Comparison of ENCODE assay signal across 30 mouse cellular contexts in the genomic region with DNA sequence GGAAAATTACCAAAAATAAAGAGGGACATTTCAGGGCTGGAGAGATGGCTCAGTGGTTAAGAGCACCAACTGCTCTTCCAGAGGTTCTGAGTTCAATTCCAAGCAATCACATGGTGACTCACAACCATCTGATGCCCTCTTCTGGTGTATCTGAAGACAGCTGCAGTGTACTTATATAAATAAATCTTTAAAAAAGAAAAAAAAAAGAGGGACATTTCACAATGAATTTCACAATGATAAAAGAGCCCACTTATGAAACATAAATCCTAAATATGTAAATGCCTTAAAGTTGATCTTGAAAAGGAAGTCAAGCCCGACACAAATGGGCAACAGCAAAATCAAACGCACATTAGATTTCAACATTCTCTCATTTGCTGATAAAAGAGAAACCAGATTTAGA. TPM values are rescaled to one million over a fixed set of nuclear protein-coding genes. Genes with fewer than 3 reads are reported as not detected.
DNase-seq lines count a peak whose midpoint lies in the region; ATAC-seq and TF ChIP-seq lines count a peak whose summit lies in the region.
"Had no signal": no experiment of that assay in that cellular context is flagged by ENCODE, and none has a peak within 500 bp of the region (broad histone marks: within the 10 kb centered on the region; RNA-seq: fewer than 3 reads in every experiment).

No protein-coding gene starts in this region.

- H3K4me3 ChIP-seq in kidney, postnatal 0 days (replicated peaks; ENCODE audit: low read depth, low read length), result no peak overlapping the region
- H3K4me3 ChIP-seq in lung, postnatal 0 days (ENCODE audit: low read depth, low read length), result no peak overlapping the region
- no peak overlapping the region for H3K4me3 ChIP-seq in CH12.LX (replicated peaks in 1 of 3; ENCODE audit: low read depth in 2 of 3, low read length in 2 of 3, poor library complexity in 1 of 3)
- no peak overlapping the region for H3K4me3 ChIP-seq in forebrain, embryonic 14.5 days (ENCODE audit: low read depth, low read length)
- H3K4me3 ChIP-seq: embryonic facial prominence, embryonic 12.5 days; forebrain, embryonic 15.5 days; limb, embryonic 13.5 days; liver, embryonic 13.5 days; lung, embryonic 15.5 days; megakaryocyte, embryonic 14.5 days; midbrain, embryonic 12.5 days had no signal

- peak; percentile 13; the same call in 1 of the 2 replicates for TF ChIP-seq CTCF in kidney, postnatal 0 days (IDR thresholded peaks at IDR 0.05; ENCODE audit: low read depth)
- TF ChIP-seq CTCF in lung, postnatal 0 days (IDR thresholded peaks at IDR 0.05), result peak; percentile 41
- TF ChIP-seq CTCF in CH12.LX (conservative IDR thresholded peaks at IDR 0.05 in 1 of 2, IDR thresholded peaks at IDR 0.05 in 1 of 2; ENCODE audit: low read depth in 2 of 2, low read length in 2 of 2), result peak in 1 of 2 experiments; percentile 47; a peak in 2 of 4 replicates

- DNase-seq in kidney, postnatal 0 days (ENCODE audit: low spot score), result no peak
- no peak for DNase-seq in kidney, adult 8-10 months
- DNase-seq in lung, postnatal 0 days (ENCODE audit: low spot score), result peak; percentile 82
- DNase-seq in lung, adult 18-20 months, result no peak
- no peak for DNase-seq in CH12.LX (ENCODE audit: extremely low read depth)
- DNase-seq in frontal cortex, postnatal 36 days (ENCODE audit: low spot score in 2 of 2), result no peak
- no peak for DNase-seq in forebrain, embryonic 14.5 days (ENCODE audit: low spot score)
- DNase-seq: adrenal gland, postnatal 10 days; cerebellum, adult 11 months; cerebellum, adult 9-11 months; embryo, embryonic 11 days; heart, postnatal 4 days; kidney, adult 2 months; kidney, postnatal 10 days; liver, embryonic 13.5 days; lung, postnatal 36 days; retina, postnatal 1 day; right cerebral cortex, postnatal 25 days; spleen, adult 18-20 months; thymus, postnatal 14 days had no signal

- in situ Hi-C loops in CH12.LX (cut with MboI; ENCODE audit: low pct_ligation_motif_present, low pct_unique_long_range_greater_than_20kb, low sequenced_read_pairs), result loop anchor here (10.0 kb wide), 1 partner anchor 173 kb away; no protein-coding TSS in a partner anchor

- peak; percentile 12 for TF ChIP-seq RAD21 in CH12.LX (IDR thresholded peaks at IDR 0.05; ENCODE audit: low read depth, low read length)

- no peak for ATAC-seq in kidney, postnatal 0 days (replicated peaks; ENCODE audit: low FRiP score, low read depth)
- no peak for ATAC-seq in lung, postnatal 0 days
- ATAC-seq in granulocyte monocyte progenitor cell, adult 5-6 weeks (replicated peaks; ENCODE audit: poor library complexity, severe bottlenecking), result peak; percentile 16; the same call in 1 of the 2 replicates
- no peak for ATAC-seq in forebrain, embryonic 14.5 days
- ATAC-seq: forebrain, embryonic 15.5 days; inflammation-experienced regulatory T-cells, adult 6 months had no signal

- H3K4me1 ChIP-seq in kidney, postnatal 0 days (replicated peaks; ENCODE audit: insufficient read depth, low read length), result 0 out of 2 replicates have a peak, but pooled peaks cover 6% of the 10 kb centered on the region
- H3K4me1 ChIP-seq in lung, postnatal 0 days (ENCODE audit: insufficient read depth, low read depth, low read length), result peaks cover 7% of the 10 kb centered on the region; the same call in 1 of the 2 replicates
- peaks cover 15 to 38% of the 10 kb centered on the region in 2 experiments for H3K4me1 ChIP-seq in CH12.LX (ENCODE audit: control insufficient read depth in 1 of 2, insufficient read depth in 2 of 2)
- no peaks in the 10 kb centered on the region for H3K4me1 ChIP-seq in forebrain, embryonic 14.5 days (ENCODE audit: control insufficient read depth, insufficient read depth, low read length)
- H3K4me1 ChIP-seq: lung, embryonic 15.5 days had no signal

- TF ChIP-seq EP300 in lung, postnatal 0 days (IDR thresholded peaks at IDR 0.05), result no peak
- no peak for TF ChIP-seq EP300 in CH12.LX (IDR thresholded peaks at IDR 0.05; ENCODE audit: low read length)

- dilution Hi-C loops in CH12.LX (cut with MboI; ENCODE audit: extremely low pct_ligation_motif_present, extremely low pct_unique_long_range_greater_than_20kb, low sequenced_read_pairs), result no loop called here

- H3K36me3 ChIP-seq in kidney, postnatal 0 days (ENCODE audit: insufficient read depth, low read length), result no peaks in the 10 kb centered on the region
- no peaks in the 10 kb centered on the region for H3K36me3 ChIP-seq in lung, postnatal 0 days (ENCODE audit: insufficient read depth, low read length)
- peaks cover 0 to 6% of the 10 kb centered on the region in 2 experiments for H3K36me3 ChIP-seq in CH12.LX (replicated peaks in 1 of 2; ENCODE audit: control insufficient read depth in 1 of 2, insufficient read depth in 1 of 2, low read length in 1 of 2)
- H3K36me3 ChIP-seq in forebrain, embryonic 14.5 days (ENCODE audit: control insufficient read depth, insufficient read depth, low read length), result no peaks in the 10 kb centered on the region
- H3K36me3 ChIP-seq: embryonic facial prominence, embryonic 12.5 days; forebrain, embryonic 15.5 days; limb, embryonic 13.5 days; liver, embryonic 13.5 days; lung, embryonic 15.5 days; midbrain, embryonic 12.5 days had no signal

- H3K9ac ChIP-seq in kidney, postnatal 0 days (ENCODE audit: low read depth, low read length), result no peak overlapping the region
- no peak overlapping the region for H3K9ac ChIP-seq in lung, postnatal 0 days (replicated peaks; ENCODE audit: low read depth)
- no peak overlapping the region for H3K9ac ChIP-seq in CH12.LX (ENCODE audit: insufficient read depth, low read depth)
- no peak overlapping the region for H3K9ac ChIP-seq in forebrain, embryonic 14.5 days (ENCODE audit: low read length)
- H3K9ac ChIP-seq: embryonic facial prominence, embryonic 12.5 days; forebrain, embryonic 15.5 days; hindbrain, embryonic 14.5 days; limb, embryonic 13.5 days; liver, embryonic 13.5 days; lung, embryonic 15.5 days; midbrain, embryonic 12.5 days had no signal

- no peaks in the 10 kb centered on the region for H3K27me3 ChIP-seq in kidney, postnatal 0 days (ENCODE audit: insufficient read depth, low read length)
- no peaks in the 10 kb centered on the region for H3K27me3 ChIP-seq in lung, postnatal 0 days (replicated peaks; ENCODE audit: insufficient read depth, low read length)
- no peaks in the 10 kb centered on the region for H3K27me3 ChIP-seq in CH12.LX (replicated peaks)
- no peaks in the 10 kb centered on the region for H3K27me3 ChIP-seq in forebrain, embryonic 14.5 days (replicated peaks; ENCODE audit: control insufficient read depth, insufficient read depth, low read length)
- H3K27me3 ChIP-seq: embryonic facial prominence, embryonic 12.5 days; forebrain, embryonic 15.5 days; limb, embryonic 13.5 days; liver, embryonic 13.5 days; lung, embryonic 15.5 days; megakaryocyte, embryonic 14.5 days; midbrain, embryonic 12.5 days had no signal

- no peaks in the 10 kb centered on the region for H3K79me2 ChIP-seq in CH12.LX (replicated peaks; ENCODE audit: control insufficient read depth, extremely low read depth, insufficient read depth, poor library complexity, severe bottlenecking)

- TF ChIP-seq POLR2A in CH12.LX (IDR thresholded peaks at IDR 0.05; ENCODE audit: low read depth, low read length), result no peak

- H3K27ac ChIP-seq in kidney, postnatal 0 days, result no peak overlapping the region
- no peak overlapping the region for H3K27ac ChIP-seq in lung, postnatal 0 days (ENCODE audit: low read length)
- H3K27ac ChIP-seq in CH12.LX (ENCODE audit: insufficient read depth, low read depth), result no peak overlapping the region
- H3K27ac ChIP-seq in forebrain, embryonic 14.5 days (ENCODE audit: low read depth, low read length), result no peak overlapping the region
- H3K27ac ChIP-seq: embryonic facial prominence, embryonic 12.5 days; forebrain, embryonic 15.5 days; hindbrain, embryonic 14.5 days; limb, embryonic 13.5 days; liver, embryonic 13.5 days; lung, embryonic 15.5 days; midbrain, embryonic 12.5 days had no signal

- no peaks in the 10 kb centered on the region for H3K9me3 ChIP-seq in kidney, postnatal 0 days (replicated peaks; ENCODE audit: low read length)
- no peaks in the 10 kb centered on the region for H3K9me3 ChIP-seq in lung, postnatal 0 days (ENCODE audit: low read length)
- H3K9me3 ChIP-seq in CH12.LX (replicated peaks; ENCODE audit: low read length), result no peaks in the 10 kb centered on the region
- H3K9me3 ChIP-seq in forebrain, embryonic 14.5 days (replicated peaks; ENCODE audit: control insufficient read depth, low read length), result no peaks in the 10 kb centered on the region
- H3K9me3 ChIP-seq: embryonic facial prominence, embryonic 12.5 days; forebrain, embryonic 15.5 days; limb, embryonic 13.5 days; liver, embryonic 13.5 days; lung, embryonic 15.5 days; megakaryocyte, embryonic 14.5 days; midbrain, embryonic 12.5 days had no signal

- 92% methylated on average over 2 of the region's 2 CpGs for WGBS in kidney, postnatal 0 days
- WGBS in lung, postnatal 0 days, result 47% methylated on average over 2 of the region's 2 CpGs
- whole genome bisulfite sequencing in forebrain, embryonic 14.5 days, result 91% methylated on average over 2 of the region's 2 CpGs

- no peak overlapping the region for H3K4me2 ChIP-seq in kidney, postnatal 0 days (ENCODE audit: low read length)
- no peak overlapping the region for H3K4me2 ChIP-seq in lung, postnatal 0 days (replicated peaks; ENCODE audit: low read depth, low read length)
- H3K4me2 ChIP-seq in CH12.LX (ENCODE audit: insufficient read depth, low read depth, poor library complexity, severe bottlenecking), result no peak overlapping the region
- no peak overlapping the region for H3K4me2 ChIP-seq in forebrain, embryonic 14.5 days (ENCODE audit: low read length)
- H3K4me2 ChIP-seq: embryonic facial prominence, embryonic 12.5 days; forebrain, embryonic 15.5 days; heart, embryonic 11.5 days; hindbrain, embryonic 14.5 days; limb, embryonic 13.5 days; liver, embryonic 13.5 days; lung, embryonic 15.5 days; midbrain, embryonic 12.5 days had no signal

TF ChIP-seq in CH12.LX, 34 proteins besides CTCF, POLR2A, EP300 and RAD21 (continues in another document):
- TF ChIP-seq MAX (IDR thresholded peaks at IDR 0.05; ENCODE audit: low read length), result no peak
- no peak for TF ChIP-seq CHD1 (IDR thresholded peaks at IDR 0.05; ENCODE audit: low read depth, low read length)
- TF ChIP-seq SMC3 (IDR thresholded peaks at IDR 0.05; ENCODE audit: low read depth, low read length), result peak; percentile 18; the same call in 1 of the 2 replicates
- no peak for TF ChIP-seq E2F4 (IDR thresholded peaks at IDR 0.05; ENCODE audit: insufficient replicate concordance, low read depth, low read length)
- no peak for TF ChIP-seq NRF1 (IDR thresholded peaks at IDR 0.05; ENCODE audit: low read depth, low read length)
- no peak for TF ChIP-seq JUND (conservative IDR thresholded peaks at IDR 0.05; ENCODE audit: low read depth, low read length)

RNA-seq across cellular contexts. Expression of a gene that starts 10.3 kb away (rescaled TPM):
- polyA plus RNA-seq in kidney, postnatal 0 days (2015; fragmentation: Nextera tagmentation; extraction: Ambion mirVana), result 3.3 and 3.5 TPM in 2 replicates
- 5.4 and 6.3 TPM in 2 replicates for polyA plus RNA-seq in lung, postnatal 0 days (2015; fragmentation: Nextera tagmentation; extraction: Ambion mirVana)
- 15.2 and 21.7 TPM in 2 replicates for total RNA-seq in CH12.LX (2012; rRNA removed)
- 3.0 TPM in 2 replicates for total RNA-seq in CH12.LX (2014; rRNA removed)
- 6.9 and 7.7 TPM in 2 replicates for polyA plus RNA-seq in CH12.LX (2012; ENCODE audit: insufficient read length, low read depth)
- total RNA-seq in granulocyte monocyte progenitor cell, adult 5-6 weeks (2014; fragmentation: Nextera tagmentation), result 81.3 and 84.3 TPM in 2 replicates
- 63.3 and 67.0 TPM in 2 replicates for total RNA-seq in granulocyte monocyte progenitor cell, adult 5-6 weeks (2017)
- 2.9 and 4.1 TPM in 2 replicates for polyA plus RNA-seq in forebrain, embryonic 14.5 days (2014; fragmentation: Nextera tagmentation; extraction: Ambion mirVana)
